Mouse (Mus musculus) neural tube, embryonic 11.5 days (tissue): ENCODE results near the gene Tcf25. TPM values are rescaled to one million over a fixed set of nuclear protein-coding genes. Genes with fewer than 3 reads are reported as not detected.
"Not testable (repeated sequence)": the region's sequence is repeated elsewhere in the genome, so short reads cannot be mapped to it uniquely, and the experiment has no call there.

Experiments used
- ATAC-seq: fragments of 200-750 bp; cut with Nextera tagmentation; 2 replicates; pipeline ENCODE4 v1.8.0; 2017; ENCODE audit warnings: moderate number of reproducible peaks, mild to moderate bottlenecking, moderate TSS enrichment, moderate library complexity; ENCODE audit not compliant: insufficient read depth, low FRiP score, low TSS enrichment
- DNase-seq: peaks from one replicate; pipeline ENCODE4 v3.0.0-alpha.2; 2015; ENCODE audit warnings: low spot score
- H3K27ac ChIP-seq: fragments of 300-500 bp; sonication (generic); 2 replicates; pipeline ENCODE4 v1.5.1; 2014; ENCODE audit warnings: low read depth, mild to moderate bottlenecking, low read length
- H3K27me3 ChIP-seq: fragments of 300-500 bp; sonication (generic); 2 replicates; pipeline ENCODE4 v1.6.1; 2014; ENCODE audit warnings: mild to moderate bottlenecking, low read length, mixed read lengths; ENCODE audit not compliant: control insufficient read depth, insufficient read depth
- H3K36me3 ChIP-seq: fragments of 300-500 bp; sonication (generic); 2 replicates; pipeline ENCODE4 v1.6.1; 2014; ENCODE audit warnings: mild to moderate bottlenecking, low read length, moderate library complexity, mixed read lengths; ENCODE audit not compliant: control insufficient read depth, insufficient read depth
- H3K4me1 ChIP-seq: fragments of 300-500 bp; sonication (generic); 2 replicates; pipeline ENCODE4 v1.6.1; 2014; ENCODE audit warnings: low read length, mixed read lengths; ENCODE audit not compliant: control insufficient read depth, insufficient read depth
- H3K4me2 ChIP-seq: fragments of 300-500 bp; sonication (generic); 2 replicates; pipeline ENCODE4 v1.6.1; 2014; ENCODE audit warnings: low read depth, mild to moderate bottlenecking, moderate library complexity
- H3K4me3 ChIP-seq: fragments of 300-500 bp; sonication (generic); 2 replicates; pipeline ENCODE4 v1.5.1; 2014; ENCODE audit warnings: low read depth, low read length
- H3K9ac ChIP-seq: fragments of 300-500 bp; sonication (generic); 2 replicates; pipeline ENCODE4 v1.6.1; 2014; ENCODE audit warnings: mild to moderate bottlenecking, low read length
- H3K9me3 ChIP-seq: fragments of 300-500 bp; sonication (generic); 2 replicates; pipeline ENCODE4 v1.6.1; 2016; ENCODE audit warnings: low read length; ENCODE audit not compliant: control insufficient read depth
- WGBS: fragments of 180-500 bp; shearing (Covaris S2); extraction: QIAGEN DNeasy Blood & Tissue Kit; methylation state at CpG from one replicate; pipeline ENCODE4 v1.1.7; 2014; 5-methylcytosine and 5-hydroxymethylcytosine counted together
- polyA plus RNA-seq: library from polyadenylated mRNA; unstranded; fragments of >200 nt; fragmentation: Nextera tagmentation; extraction: Ambion mirVana; gene quantifications from 2 replicates; pipeline ENCODE4 v1.2.1, GENCODE M21; 2014

Gene Tcf25
- polyA plus RNA-seq, 1 experiment from 2014 or later = 217 TPM

- Histone ChIP-seq H3K4me1 (no peaks in the 10 kb centered on the region; the same call in 1 of the 2 replicates), H3K9me3 (no peaks in the 10 kb centered on the region), H3K9ac (peak overlapping the region; percentile 91), H3K4me3 (peak overlapping the region; percentile 71), H3K4me2 (peak overlapping the region; percentile 44), H3K27ac (peak overlapping the region; percentile 95), H3K27me3 (peaks cover 7% of the 10 kb centered on the region), H3K36me3 (no peaks in the 10 kb centered on the region)
- DNase-seq = peak; percentile 71
- 54% methylated on average over 8 of the region's 8 CpGs for WGBS
- no peak for ATAC-seq
Measured at GRCm38 (mm10) chr8:123410049-123410587, 36.6 kb downstream of the Tcf25 start.

GRCm38 (mm10) chr8:123410788-123411187 lies 37.2 kb downstream of the Tcf25 start:
- WGBS = 6% methylated on average over 11 of the region's 11 CpGs
- Histone ChIP-seq H3K4me1 (no peaks in the 10 kb centered on the region; the same call in 1 of the 2 replicates), H3K4me3 (peak overlapping the region; percentile 71), H3K36me3 (no peaks in the 10 kb centered on the region), H3K27me3 (peaks cover 7% of the 10 kb centered on the region), H3K27ac (peak overlapping the region; percentile 95), H3K9ac (peak overlapping the region; percentile 91), H3K4me2 (peak overlapping the region; percentile 44), H3K9me3 (no peaks in the 10 kb centered on the region)
- DNase-seq (peak; percentile 49), ATAC-seq (no peak)

GRCm38 (mm10) chr8:123411246-123411645 lies 37.7 kb downstream of the Tcf25 start, which contains the start of gene Tubb3:
TSS of gene Tubb3 (plus strand) at chr8:123411424.
- ATAC-seq (peak; percentile 85), DNase-seq (peak; percentile 93)
- Histone ChIP-seq H3K4me1 (no peaks in the 10 kb centered on the region; the same call in 1 of the 2 replicates), H3K27me3 (peaks cover 7% of the 10 kb centered on the region), H3K36me3 (no peaks in the 10 kb centered on the region), H3K27ac (peak within 1 kb of the TSS; percentile 95), H3K9ac (peak within 1 kb of the TSS; percentile 91), H3K4me3 (peak within 1 kb of the TSS; percentile 71), H3K4me2 (peak within 1 kb of the TSS; percentile 44), H3K9me3 (no peaks in the 10 kb centered on the region)
- WGBS = under 1% methylated on average over 29 of the region's 29 CpGs

GRCm38 (mm10) chr8:123411781-123412327 lies 38.3 kb downstream of the Tcf25 start:
- peak; percentile 61 for DNase-seq
- no peaks in the 10 kb centered on the region; the same call in 1 of the 2 replicates for H3K4me1 ChIP-seq
- H3K27me3 ChIP-seq = peaks cover 7% of the 10 kb centered on the region
- WGBS = 3% methylated on average over 16 of the region's 16 CpGs
- peak overlapping the region; percentile 44 for H3K4me2 ChIP-seq
- peak overlapping the region; percentile 71 for H3K4me3 ChIP-seq
- H3K36me3 ChIP-seq = no peaks in the 10 kb centered on the region
- H3K9ac ChIP-seq = peak overlapping the region; percentile 91
- H3K9me3 ChIP-seq = no peaks in the 10 kb centered on the region
- ATAC-seq = peak; percentile 7
- H3K27ac ChIP-seq = peak overlapping the region; percentile 95

- under 1% methylated on average over 12 of the region's 12 CpGs for WGBS
- DNase-seq (peak; percentile 77), ATAC-seq (peak; percentile 48)
- Histone ChIP-seq H3K9me3 (no peaks in the 10 kb centered on the region), H3K4me1 (no peaks in the 10 kb centered on the region; the same call in 1 of the 2 replicates), H3K27me3 (peaks cover 7% of the 10 kb centered on the region), H3K4me2 (peak overlapping the region; percentile 44), H3K27ac (peak overlapping the region; percentile 95), H3K4me3 (peak overlapping the region; percentile 71), H3K9ac (peak overlapping the region; percentile 91), H3K36me3 (no peaks in the 10 kb centered on the region)
Measured at GRCm38 (mm10) chr8:123412560-123413170, 39.1 kb downstream of the Tcf25 start.

- Histone ChIP-seq H3K4me2 (peak overlapping the region; percentile 44), H3K9me3 (no peaks in the 10 kb centered on the region), H3K4me3 (peak overlapping the region; percentile 71), H3K36me3 (no peaks in the 10 kb centered on the region; the same call in 1 of the 2 replicates), H3K27ac (no peak overlapping the region), H3K27me3 (peaks cover 7% of the 10 kb centered on the region), H3K4me1 (no peaks in the 10 kb centered on the region; the same call in 1 of the 2 replicates), H3K9ac (peak overlapping the region; percentile 91)
- peak; percentile 47 for DNase-seq
- no peak for ATAC-seq
- 9% methylated on average over 9 of the region's 9 CpGs for WGBS
Measured at GRCm38 (mm10) chr8:123414255-123414654, 40.7 kb downstream of the Tcf25 start.

- H3K4me3 ChIP-seq = peak overlapping the region; percentile 71; the same call in 1 of the 2 replicates
- H3K4me1 ChIP-seq, H3K27me3 ChIP-seq, H3K36me3 ChIP-seq, H3K9me3 ChIP-seq, H3K27ac ChIP-seq, ATAC-seq, DNase-seq, H3K9ac ChIP-seq: not testable (repeated sequence)
- H3K4me2 ChIP-seq = 0 out of 2 replicates have a peak overlapping the region, but pooled peaks have one; percentile 11
- 82% methylated on average over 5 of the region's 5 CpGs for whole genome bisulfite sequencing
Measured at GRCm38 (mm10) chr8:123414997-123415696, 41.6 kb downstream of the Tcf25 start.
